Mouse (Mus musculus) cerebellum, adult 18-20 months (tissue): Measurements from ENCODE around the gene Rasgef1b.

Source experiments
- DNase-seq, 2 experiments: peaks; one replicate each; pipeline ENCODE4 v3.0.0; 2021

Gene Rasgef1b

DNA sequence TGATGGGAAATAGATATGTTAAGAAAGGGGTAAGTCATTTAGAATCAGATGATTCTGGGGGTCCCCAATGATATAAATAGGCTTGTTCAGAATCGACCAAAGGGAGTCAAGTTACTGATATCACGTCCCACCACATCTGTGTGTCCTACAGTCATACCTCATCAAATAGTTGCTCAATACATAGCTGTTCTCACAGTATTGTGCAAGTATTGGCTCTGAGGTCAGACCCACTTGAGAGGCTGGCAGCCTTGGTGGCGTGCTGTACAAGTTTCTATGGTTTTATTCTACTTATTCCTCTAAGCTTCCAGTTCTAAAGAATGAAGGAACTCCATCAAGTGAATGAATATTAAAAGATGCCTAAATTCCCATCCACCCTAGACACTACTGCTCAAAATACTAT lies 445.2 kb downstream of the Rasgef1b start:
- DNase-seq: no peak

DNA sequence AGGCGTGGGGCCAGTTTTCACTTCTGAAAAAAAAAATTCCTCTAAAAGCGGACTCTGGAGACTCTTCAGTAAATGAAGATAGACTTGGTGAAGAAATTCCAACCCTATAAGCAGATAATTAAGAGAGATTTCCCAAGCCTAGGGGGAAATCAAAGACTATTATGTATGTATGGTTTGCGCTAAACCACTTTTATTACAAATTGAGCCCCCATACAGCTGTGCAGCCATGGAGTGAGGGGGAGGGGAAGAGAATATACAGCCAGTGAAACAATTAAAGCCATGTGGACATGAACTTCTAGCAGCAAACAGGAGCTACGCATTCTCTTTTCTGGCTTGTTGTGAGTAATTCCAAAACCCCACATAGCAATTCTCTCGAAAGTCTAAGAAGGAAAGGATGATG lies 448.3 kb downstream of the Rasgef1b start:
- no peak for DNase-seq

DNA sequence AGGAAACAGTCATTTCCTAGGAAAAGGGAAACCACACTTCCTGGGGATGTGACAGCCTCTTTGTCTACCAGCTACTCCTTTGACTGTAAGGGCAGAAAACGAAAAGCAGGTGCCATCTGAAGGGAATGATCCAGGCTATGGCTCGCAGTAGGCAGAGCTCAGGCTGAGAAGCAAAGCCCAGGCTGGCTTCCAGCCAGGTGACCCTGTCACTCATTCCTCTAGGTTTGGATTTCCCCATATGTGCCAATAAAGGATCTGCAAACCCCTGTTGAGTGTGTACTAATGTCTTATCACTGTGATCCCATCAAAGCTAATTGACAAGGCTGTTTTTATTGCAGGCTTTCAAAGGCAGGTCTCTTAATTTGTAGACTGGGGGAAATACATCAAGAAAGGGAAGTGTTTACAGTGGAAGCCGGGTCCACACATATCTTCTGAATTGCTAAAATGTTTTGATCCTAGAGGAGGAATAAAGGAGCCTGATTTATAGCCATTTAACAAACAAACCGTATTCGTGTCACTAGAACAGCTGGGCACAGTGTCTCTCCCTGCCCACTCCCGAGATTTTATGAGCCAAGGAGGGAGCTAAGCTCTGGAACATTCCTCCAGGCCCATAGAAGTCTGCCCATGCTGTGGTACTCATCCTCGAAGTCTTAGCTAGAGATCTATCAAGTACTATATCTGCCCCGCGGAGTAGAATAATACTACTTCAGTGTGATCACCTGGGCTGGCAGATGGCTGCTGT lies 449.7 kb downstream of the Rasgef1b start:
- DNase-seq: no peak

DNA sequence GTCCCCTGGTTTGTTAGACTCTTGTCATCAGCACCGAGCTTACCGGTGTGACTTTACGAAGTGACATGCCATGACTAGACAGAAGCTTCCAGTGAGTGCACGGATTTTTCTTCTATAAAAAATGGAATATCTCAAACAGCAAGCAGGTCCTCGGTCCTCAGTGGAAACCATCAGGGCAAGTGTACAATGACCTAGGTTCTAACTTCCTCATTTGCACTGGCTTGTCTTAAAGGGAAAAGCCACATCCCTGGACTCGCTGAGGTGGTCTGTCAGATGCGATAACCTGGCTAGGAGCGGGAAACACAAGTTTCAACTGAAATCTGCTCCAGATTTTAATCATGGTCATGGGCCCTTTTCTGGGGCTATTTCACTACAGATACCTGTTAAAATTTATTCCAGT lies 450.5 kb downstream of the Rasgef1b start:
- no peak for DNase-seq

DNA sequence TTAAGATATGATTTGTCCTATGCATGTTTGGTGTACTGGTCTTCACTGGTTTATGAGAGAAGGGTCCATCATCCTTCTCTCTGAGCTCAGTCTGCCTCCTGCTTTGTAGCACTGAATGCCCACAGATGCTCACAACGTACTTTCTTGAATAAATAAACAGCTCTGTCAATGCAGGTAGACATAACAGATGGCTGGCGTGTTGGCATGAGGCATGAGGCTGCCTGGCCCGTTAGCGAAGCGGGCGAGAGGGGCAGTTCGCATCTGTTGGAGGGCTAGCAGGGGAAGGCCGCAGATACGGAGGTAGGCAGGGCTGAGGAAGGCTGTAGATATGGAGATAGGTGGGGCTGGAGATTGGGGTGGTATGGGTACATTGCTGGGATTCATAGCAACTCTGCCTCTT lies 451.3 kb downstream of the Rasgef1b start:
- DNase-seq: no peak

DNA sequence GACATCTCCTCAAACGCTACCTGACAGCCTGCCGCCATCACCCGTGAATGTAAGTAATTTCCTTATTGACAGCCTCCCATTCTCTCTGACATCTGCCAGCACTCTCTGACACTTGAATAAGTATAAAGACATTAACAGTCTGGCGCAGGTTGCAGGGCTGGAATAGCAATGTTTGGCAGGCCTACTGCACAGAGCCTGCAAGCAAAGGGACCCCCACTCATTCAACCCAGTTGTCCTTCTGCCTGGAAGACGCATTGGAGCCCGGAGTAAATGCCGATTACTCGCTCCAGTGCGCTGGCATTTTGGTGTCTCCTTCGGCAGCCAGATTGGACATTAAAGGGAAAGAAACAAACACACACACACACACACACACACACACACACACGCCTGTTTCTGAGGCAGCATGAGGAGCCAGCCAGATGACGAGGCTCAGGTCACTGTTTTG lies 454.7 kb downstream of the Rasgef1b start:
- DNase-seq: peak; percentile 7 to 16

DNA sequence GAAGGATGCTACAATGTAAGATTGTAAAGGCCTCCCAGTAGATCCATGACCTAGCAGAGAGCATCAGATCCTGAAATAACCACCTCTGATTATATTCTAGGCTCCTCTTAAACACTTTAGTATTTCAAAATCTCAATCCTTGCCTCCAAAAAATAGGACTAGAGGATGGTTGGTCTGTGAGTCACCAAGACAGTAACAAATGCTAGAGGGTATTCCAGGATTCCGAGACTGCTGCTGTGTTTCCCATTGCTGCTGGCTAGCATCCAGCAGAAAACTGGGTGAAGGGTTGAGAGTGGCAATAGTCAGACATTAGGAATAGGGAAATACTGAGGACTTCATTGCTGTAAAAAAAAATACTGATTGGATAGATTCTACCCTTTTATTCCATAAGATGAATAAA lies 457.3 kb downstream of the Rasgef1b start:
- DNase-seq: no peak

DNA sequence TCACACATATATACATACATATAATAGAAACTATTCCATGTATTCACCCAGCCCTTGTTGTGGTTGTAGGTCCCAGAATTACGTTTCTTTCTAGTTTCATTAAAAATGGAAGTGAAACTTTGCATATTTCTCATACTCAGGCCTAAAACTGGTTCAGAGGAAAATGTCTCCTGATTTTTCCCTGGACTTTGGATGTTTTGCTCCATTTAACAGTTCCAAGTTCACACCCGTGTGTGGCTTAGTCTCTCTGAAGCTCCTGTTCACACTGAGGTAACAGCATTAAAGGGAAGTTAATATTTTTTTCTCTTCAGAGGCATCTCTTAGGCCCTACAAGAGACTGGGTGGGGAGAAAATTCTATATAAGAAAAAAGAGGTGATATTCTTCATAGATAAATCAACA lies 459.7 kb downstream of the Rasgef1b start:
- DNase-seq: no peak

DNA sequence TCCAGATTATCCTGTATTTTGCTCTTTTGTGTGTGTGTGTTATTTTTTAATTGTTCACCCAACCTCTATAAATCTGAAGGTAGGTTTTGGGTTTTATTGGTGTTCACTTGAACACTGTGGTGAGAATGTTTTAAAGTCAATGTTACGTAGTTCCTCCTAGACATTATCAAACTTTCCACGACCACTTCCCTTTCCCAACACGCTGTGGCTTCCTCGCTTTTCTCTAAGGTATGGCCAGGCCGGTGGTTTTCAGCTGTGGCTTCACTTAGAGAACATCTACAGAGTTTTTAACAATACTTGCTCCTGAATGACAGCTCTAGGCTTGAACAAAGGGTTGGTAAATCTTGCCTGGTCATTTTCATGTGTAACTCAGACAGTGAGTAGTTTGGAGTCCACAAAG lies 461.5 kb downstream of the Rasgef1b start:
- DNase-seq: no peak

DNA sequence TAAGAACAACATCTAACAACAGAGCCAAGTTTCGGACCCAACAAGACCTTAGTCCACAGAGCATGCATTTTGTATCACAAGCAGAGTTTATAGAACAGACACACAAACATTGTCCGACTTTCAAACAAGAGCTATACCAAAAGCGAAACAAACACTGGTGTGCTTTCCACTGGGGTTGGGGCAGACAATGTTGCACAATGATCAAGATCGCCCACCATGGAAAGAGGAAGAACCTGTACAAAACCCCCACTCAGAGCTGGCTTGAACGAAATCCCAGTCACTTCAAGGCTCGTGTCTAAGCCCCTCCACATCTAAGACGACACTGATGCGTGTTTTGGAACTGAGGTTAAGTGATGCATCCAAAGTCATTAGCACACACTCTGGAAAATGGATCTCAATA lies 462.6 kb downstream of the Rasgef1b start:
- no peak for DNase-seq

DNA sequence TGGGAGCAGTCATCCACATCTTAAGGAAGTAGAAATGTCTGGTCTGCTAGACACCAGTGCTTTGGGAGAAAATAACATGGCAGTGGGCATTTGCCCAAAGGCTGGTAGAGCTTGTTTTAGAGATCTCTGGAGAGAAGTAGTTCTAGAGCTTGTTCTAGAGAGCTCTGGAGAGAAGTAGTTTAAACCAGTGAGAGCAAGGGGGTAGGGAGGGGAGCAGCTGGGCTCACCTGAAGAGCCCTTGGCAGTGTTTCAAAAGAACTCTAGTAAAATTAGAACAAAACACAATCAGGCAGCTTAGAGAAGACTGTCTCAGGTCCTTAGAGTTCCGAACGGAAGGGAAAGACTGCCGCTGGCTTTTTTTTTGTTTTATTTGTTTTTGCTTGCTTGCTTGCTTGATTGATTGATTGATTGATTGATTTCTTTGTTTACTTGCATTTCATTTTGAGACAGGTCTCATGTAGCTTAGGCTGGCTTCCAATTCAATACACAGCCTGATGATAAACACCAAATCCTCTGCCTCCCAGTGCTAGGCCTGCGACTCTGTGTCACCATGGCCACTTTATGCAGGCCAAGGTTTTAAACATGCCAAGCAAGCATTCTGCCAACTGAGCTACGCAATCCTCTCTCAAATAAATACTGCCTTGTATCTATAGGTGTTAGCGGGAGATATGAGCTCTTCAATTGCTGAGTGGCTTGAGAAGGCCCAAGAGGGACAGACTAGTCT lies 466.5 kb downstream of the Rasgef1b start:
- no peak for DNase-seq

DNA sequence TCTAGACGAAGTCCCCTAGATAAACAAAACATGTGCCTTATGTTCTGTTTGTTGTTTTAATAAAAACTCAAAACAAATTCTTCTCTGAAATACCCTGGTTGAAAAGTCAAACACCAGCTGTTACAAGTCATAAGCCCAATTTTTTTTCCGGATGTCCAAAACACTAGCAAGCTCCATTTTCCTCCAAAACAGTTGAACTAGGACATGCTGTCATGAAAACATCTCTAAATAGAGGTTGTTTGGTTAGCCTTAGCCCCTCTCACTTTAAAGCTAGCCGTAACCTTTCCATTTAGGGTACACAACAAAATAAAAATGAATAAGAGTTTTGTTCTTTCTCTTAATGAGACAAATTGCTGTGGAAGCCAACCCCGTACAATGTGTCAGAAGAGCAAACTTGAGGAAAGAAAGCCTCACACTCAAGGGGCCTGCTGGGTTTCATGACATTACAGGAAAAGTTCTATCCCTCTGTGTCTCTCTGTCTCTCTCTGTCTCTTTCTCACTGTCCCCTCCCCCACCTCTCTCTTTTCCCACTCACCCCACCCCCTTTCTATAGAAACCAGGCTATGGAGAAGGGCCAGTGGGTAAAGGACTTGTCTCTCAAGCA lies 467.6 kb downstream of the Rasgef1b start:
- DNase-seq: no peak

DNA sequence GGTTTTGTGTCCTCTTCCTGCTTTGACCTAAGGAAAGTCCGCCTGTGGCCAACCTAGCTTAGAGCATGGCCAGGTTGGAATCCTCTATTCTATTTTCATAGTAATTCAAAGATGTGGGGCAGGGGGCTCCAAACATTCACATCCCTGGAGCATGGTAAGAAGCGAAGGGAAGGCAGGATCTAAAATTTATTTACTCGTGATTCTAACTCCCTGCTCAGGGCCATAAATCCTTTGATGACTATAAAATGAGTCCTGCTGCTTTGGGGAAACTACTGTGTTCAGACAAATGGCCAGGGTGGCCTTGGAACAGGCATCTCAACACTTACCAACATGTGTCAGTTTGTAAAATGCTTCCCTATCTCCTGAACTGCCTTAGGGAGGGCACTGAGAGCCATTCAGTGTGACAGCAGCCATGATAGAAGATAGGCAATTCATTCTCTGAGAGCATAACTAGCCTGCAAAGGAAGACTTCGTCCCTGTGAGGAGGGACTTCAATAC lies 470.8 kb downstream of the Rasgef1b start:
- no peak for DNase-seq

DNA sequence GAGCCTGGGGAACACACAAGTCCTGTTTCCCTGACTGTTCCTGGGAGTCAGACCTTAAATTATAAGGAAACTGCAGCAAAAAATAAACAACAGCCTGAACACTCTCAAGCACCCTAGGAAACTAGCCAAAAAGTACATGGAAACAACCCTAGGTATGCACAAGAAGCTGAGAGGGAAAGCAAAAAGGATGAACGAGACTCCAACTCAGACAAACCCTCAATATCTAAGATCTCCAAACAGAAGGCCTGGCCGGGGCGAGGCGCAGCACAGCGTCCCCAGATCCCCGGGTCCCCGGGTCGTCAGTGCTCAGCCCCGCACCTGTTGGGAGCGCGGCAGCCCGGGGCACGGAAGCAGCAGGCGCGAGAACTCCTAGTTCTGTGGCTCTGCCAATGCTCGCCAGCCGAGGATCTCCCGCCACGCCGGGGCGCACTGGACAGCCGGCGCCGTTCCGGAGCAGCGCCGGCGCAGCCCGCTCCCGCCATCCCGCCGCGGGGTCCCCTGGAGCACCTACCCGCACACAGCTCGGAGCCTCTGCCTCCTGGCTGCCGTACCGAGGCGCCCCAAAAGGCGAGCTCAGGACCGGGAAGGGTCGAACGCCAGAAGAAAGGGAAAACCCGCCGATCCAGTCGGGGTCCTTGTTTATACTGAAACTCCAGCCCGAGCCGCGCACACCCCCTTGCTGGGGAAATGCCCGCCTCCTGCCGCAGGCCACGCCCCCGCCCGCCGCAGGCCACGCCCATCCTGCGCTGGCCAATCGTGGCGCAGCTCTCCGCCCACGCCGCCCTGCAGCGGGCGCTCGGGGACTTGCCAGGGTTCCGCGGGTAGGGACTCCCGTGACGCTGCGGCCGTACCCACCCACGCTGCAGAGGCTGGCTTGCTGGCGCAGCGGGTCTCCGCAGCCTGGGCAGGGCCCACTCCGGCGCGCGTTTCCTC lies 476.4 kb downstream of the Rasgef1b start:
- DNase-seq: peak; percentile 88 to 95

DNA sequence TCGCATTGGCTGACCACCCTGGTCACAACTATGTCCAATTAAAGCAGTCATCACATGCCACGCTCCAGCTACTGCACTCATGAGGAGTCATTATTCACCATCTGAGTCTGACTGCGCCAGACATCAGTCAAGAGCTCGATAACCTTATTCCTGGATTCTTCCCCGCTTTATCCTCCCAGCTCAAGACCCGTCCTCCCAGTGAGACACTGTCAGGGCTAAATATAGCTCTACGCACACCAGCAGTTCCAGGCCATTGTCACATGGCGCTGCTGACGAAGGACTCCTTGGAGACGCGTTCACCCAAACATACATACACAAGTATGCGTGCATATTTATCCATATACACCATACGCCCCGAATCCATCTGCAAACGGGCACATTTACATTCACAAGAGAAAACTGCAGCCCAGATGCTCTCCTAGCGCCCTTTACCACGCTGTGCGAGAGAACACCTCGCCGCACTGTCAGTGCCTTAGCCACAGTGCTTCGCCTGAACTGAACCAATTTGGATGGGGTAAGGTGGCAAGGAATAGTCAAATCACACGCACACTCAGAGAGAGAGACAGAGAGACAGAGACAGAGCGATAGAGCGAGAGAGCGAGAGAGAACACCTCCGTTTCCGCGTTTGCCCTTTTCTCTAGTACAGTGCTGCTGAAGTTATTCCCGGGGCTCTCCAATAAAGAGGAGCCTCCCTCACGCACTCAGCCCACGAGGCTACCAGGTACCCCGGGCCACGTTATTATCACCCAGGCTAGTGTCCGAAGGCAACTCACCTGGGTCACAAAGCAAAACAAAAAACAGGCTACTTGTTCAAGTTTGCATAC lies 477.3 kb downstream of the Rasgef1b start:
- DNase-seq: peak in 1 of 2 experiments; percentile 14

DNA sequence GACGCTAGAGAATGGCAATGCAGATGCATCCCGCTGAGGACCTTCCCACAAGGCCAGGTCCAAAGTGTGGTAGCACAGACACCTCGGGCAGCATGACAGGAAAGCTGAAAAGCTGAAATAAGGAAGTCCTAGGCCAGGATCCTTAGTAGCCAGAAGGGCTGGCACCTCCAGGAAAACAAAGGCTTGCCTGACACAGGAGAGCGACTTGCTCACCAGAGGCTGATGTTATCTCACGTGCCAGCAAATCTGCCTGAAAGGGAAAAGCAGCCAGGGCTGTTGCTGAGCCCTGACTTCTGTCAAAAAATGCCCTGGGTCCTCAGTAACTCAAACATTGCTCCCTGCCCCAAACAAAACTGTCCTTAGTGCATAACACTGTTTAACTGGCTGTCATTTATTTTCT lies 478.0 kb downstream of the Rasgef1b start:
- DNase-seq: no peak

DNA sequence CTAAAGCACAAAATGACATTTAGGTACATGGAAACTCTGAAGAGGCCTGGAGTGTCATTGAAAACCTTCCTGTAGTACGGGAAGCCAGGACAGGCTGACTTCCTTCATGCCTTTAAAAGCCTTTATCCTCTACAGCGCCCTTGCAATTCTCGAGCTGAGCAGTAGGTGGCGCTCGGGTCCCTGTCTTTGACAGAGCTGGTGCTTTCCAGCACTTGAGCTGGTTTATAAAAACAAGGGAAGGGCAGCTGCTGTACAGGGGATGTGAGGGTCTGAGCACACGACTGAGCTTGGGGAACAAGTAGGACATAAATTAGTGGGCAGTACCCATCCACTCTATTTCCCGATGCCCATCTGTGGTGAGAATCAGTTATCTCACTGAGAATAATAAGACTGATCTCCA lies 480.4 kb downstream of the Rasgef1b start:
- peak; percentile 93 to 94 for DNase-seq

DNA sequence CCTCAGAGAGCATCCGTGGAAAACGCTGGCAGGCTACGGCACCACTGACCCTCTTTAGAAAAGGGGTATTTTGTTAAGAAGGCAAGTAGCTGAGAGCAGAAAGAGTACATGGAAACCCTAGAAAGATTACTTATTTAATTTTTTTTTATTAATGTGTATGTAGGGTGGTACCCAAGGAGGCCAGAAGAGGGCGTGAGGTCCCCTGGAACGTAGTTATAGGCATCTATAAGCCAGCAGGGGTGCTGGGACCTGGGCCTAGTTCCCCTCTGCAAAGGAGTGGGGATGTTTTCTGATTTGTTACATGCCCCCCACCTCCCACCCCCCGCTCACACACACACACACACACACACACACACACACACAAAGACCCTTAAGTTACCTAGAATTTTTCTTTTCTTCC lies 480.9 kb downstream of the Rasgef1b start:
- no peak for DNase-seq

DNA sequence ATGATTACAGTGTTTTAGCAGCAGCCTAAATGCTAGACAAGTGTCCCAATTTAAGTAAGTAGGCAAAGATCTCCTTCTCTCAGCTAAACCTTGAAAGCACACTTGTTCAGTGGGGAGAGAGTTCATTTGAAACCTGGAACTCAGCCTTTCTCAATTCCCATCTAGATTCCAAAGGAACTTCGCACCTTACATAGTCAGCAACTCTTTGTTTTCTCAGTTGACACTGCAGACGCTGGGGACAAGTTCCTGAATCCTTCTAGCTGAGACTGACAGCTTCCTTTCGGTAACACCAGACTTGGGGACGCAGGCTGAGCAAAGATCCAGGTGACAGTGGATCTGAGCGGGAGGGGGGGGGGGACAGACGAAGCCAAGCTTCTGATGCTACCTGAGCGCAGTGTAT lies 481.4 kb downstream of the Rasgef1b start:
- DNase-seq: no peak

DNA sequence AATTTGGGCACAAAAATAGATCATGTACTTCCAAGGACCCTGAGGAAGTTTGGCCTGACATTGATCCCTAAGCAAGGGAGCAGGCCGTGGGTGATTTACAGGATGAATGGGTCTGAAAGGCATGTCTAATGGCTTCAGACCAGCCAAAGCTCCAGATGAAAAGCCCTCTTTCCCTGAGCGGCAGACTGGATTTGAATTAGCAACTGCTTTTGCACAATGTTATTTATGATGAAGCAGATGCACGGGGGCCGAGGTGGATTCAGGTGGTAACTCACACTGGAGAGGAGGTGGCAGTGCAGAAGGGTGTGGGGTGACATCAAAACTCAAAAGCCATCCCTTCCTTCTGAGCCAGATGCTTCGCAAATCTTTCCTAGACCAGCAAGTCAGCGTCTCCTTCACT lies 481.9 kb downstream of the Rasgef1b start:
- DNase-seq: no peak

DNA sequence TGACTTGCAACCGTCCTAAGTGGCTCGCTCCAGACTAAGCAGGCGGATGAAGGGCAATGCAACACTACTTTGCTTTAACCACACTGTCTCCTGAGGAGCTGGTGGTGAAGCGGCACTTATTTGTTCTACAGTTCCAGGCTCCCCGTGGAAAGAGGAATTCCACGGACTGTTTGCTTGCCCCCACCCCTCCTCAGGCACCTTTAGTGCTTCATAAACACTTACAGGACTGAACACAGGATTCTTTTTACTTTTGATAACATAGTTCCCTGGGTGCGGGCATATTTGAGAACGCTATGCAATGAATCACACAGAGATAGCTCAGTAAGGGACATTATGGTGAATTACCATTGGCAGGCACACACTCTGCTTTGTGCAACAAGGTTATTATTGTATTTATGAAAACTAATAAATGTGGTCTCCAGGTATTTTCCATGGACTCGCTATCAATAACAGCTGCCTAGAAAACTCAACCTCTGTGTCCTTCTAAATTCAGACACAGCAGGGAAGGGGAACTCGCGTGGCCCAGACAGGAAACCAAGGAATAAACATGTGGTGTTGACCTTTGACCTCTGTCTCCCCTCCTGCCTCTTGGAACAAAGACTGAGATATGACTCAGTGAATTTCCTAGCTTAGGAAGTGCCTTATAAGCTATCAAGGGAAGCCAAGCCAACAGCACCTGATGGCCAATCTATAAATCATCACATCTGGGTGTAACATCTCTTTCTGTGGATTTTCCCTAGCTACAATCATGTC lies 486.7 kb downstream of the Rasgef1b start:
- no peak for DNase-seq
